Mouse (Mus musculus) megakaryocyte, embryonic 14.5 days (primary cell): ENCODE measurements around the gene Cyb561a3. TPM values are rescaled to one million over a fixed set of nuclear protein-coding genes. Genes with fewer than 3 reads are reported as not detected.

Experiments used
- H3K27me3 ChIP-seq: replicated peaks from 2 replicates; pipeline ENCODE3; 2012; ENCODE audit warnings: inconsistent platforms
- H3K36me3 ChIP-seq: replicated peaks from 2 replicates; pipeline ENCODE3; 2012; ENCODE audit warnings: low read length, inconsistent platforms, mixed read lengths
- H3K4me1 ChIP-seq: 2 replicates; pipeline ENCODE4 v1.6.1; 2012; ENCODE audit warnings: inconsistent platforms
- H3K4me3 ChIP-seq: replicated peaks from 2 replicates; pipeline ENCODE3; 2012; ENCODE audit warnings: moderate library complexity, mild to moderate bottlenecking, inconsistent platforms
- H3K9me3 ChIP-seq: 2 replicates; pipeline ENCODE4 v1.6.1; 2012; ENCODE audit warnings: inconsistent platforms
- FLI1 ChIP-seq: IDR thresholded peaks from 2 replicates; pipeline ENCODE4 v1.6.1; 2012; ENCODE audit warnings: low read length, inconsistent platforms, mixed read lengths
- GATA1 ChIP-seq: IDR thresholded peaks from 3 replicates; pipeline ENCODE4 v1.6.1; 2012; ENCODE audit warnings: mixed read lengths, low read length, inconsistent platforms, borderline replicate concordance
- polyA plus RNA-seq: library from polyadenylated mRNA; stranded (reverse); fragments of >175 nt; gene quantifications from 2 replicates; pipeline ENCODE4 v1.2.3, GENCODE M21; 2012; ENCODE audit warnings: low replicate concordance; ENCODE audit not compliant: insufficient read depth

Gene Cyb561a3
- polyA plus RNA-seq, 1 experiment, result 19.6 TPM

DNA sequence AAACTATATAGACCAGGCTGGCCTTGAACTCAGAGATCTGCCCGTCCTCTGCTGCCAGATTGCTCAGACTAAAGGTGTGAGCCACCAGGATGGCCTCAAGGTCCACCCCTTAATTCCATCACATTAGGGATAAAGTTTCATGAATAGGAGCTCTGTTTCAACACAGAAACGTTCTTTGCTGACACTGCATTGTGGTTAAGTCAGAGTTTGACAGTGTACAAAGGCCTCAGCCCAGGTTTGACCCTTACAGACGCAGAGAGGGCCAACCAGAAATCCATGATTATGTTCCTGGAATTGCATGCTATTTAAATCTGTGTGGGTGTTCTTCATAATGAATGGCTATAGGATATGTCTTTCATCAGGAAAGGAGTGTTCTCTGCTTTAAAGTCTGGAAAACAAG is 13.3 kb downstream of the Cyb561a3 start:
- peaks cover 89% of the 10 kb centered on the region for H3K36me3 ChIP-seq
- peaks cover 61% of the 10 kb centered on the region for H3K4me1 ChIP-seq

DNA sequence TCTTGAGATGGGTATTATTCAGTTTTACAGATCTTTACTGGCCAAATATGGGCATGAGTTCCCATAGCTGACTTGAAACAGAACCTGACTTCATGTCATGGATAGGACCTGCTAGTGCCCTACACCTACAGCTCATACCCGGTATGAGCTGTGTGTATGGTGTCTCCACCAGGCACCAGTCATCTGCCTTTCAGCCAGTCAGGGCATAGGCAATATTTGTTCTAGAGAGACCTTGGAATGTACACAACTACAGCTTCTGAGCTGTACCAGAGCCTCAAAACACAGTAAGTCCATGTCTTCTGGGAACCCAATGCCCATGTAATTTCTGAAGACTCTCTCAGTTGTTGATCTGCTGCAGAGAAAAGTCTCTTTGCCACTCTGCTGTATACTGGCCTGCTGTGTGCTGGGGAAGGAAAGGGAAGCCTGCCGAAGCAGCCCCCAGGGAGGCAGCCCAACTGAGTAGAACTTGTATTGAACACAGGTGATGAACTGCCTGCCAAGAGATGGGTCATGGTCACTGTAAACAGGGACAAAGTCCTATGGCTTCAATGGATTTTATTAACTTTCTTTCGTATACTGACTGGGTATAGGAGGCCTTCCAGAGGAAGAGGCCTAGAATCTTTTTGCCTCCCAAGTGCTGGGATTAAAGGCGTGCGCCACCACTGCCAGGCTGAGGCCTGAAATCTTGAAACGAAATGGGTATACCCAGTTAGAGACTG is 14.8 kb downstream of the Cyb561a3 start:
- no peaks in the 10 kb centered on the region for H3K27me3 ChIP-seq
- TF ChIP-seq FLI1, result no peak
- TF ChIP-seq GATA1, result no peak
- peaks cover 53% of the 10 kb centered on the region for H3K4me1 ChIP-seq
- peaks cover 95% of the 10 kb centered on the region for H3K36me3 ChIP-seq
- no peaks in the 10 kb centered on the region for H3K9me3 ChIP-seq
- H3K4me3 ChIP-seq, result no peak overlapping the region

More for the DNA sequence above, 13.3 kb downstream of the Cyb561a3 start:
- no peak overlapping the region for H3K4me3 ChIP-seq
- no peaks in the 10 kb centered on the region for H3K9me3 ChIP-seq
- H3K27me3 ChIP-seq, result no peaks in the 10 kb centered on the region
- TF ChIP-seq FLI1 (no peak), GATA1 (no peak)

DNA sequence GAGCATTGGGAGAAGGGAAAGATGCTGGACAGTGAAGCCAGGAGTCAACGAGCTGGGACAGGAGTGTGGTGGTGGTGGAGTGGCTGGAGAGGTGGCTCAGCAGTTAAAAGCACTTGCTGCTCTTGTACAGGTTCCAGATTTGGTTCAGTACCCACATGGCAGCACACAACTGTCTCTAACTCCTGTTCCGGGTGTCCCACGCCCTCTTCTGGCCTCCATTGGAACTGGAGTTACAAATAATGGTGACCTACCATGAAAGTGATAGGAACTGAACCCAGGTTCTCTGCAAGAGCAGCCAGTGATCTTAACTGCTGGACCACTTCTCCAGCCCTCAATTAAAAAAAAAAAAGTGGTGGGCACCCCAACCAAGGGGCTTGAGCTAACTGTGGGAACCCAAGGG is 21.2 kb downstream of the Cyb561a3 start:
- Histone ChIP-seq H3K4me1 (peaks cover 58% of the 10 kb centered on the region), H3K4me3 (no peak overlapping the region), H3K9me3 (no peaks in the 10 kb centered on the region), H3K27me3 (no peaks in the 10 kb centered on the region), H3K36me3 (peaks cover 80% of the 10 kb centered on the region)
- no peak for TF ChIP-seq FLI1
- TF ChIP-seq GATA1, result no peak

DNA sequence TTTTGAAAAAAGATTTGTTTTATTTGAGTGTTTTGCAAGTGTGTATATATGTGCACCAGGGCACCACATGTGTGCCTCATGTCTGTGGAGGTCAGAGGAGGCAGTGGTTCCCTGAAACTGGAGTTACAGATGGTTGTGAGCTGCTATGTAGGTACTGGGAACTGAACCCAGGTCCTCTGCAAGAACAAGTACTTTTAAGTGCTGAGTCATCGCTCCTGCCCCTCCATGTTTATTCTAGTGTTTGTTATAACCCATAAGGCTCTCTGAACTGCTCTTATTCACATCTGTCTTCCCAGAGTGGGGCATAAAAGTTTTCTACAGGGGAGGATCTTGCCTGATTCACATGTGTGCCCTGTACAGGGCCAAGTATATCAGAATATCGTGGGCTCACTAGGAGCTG is 22.7 kb downstream of the Cyb561a3 start:
- H3K9me3 ChIP-seq, result no peaks in the 10 kb centered on the region
- no peaks in the 10 kb centered on the region for H3K27me3 ChIP-seq
- no peak for TF ChIP-seq FLI1
- TF ChIP-seq GATA1, result no peak
- H3K4me1 ChIP-seq, result peaks cover 68% of the 10 kb centered on the region
- H3K36me3 ChIP-seq, result peaks cover 68% of the 10 kb centered on the region
- H3K4me3 ChIP-seq, result no peak overlapping the region

DNA sequence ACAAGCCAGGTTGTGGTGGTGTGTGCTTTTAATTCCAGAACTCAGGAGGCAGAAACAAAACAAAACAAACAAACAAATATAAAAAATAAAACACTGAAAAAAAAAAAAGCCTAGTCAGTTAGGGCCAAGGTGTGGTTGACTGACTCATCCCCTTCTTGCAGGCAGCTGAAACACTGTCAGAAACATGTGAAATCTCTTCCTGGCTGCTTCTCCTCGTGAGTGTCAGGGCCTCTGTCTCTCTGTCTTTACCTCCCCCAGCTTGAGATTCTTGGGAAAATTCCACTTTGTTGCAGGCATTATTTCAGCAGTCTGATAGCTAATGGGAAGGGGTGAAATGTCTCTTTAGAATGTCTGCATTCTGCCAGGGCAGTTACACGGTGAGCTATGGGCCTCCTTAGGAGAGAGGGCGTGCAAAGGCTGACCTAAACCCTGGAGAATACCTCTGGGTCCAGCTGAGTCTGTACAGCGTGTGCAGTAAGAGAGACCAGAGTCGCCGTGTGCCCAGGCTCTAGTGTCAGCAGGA is 25.3 kb downstream of the Cyb561a3 start:
- Histone ChIP-seq H3K27me3 (no peaks in the 10 kb centered on the region), H3K36me3 (peaks cover 50% of the 10 kb centered on the region), H3K4me1 (peaks cover 84% of the 10 kb centered on the region), H3K4me3 (peak overlapping the region; percentile 86), H3K9me3 (no peaks in the 10 kb centered on the region)
- no peak for TF ChIP-seq FLI1

DNA sequence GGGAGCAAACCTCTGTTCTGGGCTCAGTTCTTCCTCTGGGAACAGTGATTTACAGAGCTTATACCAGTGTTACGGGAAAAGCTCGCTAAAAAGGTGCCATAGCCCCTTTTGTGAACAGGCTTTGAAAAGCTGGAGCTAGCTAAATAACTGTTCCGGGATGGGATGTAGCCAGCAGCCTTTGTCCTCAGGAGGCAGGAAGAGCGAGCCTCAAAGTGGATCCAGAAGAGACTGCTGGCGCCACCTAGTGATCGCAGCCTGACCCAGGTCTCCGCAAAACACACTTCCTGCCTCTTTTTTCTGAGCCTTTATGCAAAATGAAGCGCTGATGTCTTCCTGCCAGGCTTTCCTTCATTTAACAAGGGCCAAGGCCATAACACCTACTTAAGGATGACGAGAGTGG is 25.8 kb downstream of the Cyb561a3 start:
- H3K4me1 ChIP-seq, result peaks cover 89% of the 10 kb centered on the region
- H3K4me3 ChIP-seq, result peak overlapping the region; percentile 86
- TF ChIP-seq GATA1 (no peak), FLI1 (no peak)
- peaks cover 50% of the 10 kb centered on the region for H3K36me3 ChIP-seq
- H3K9me3 ChIP-seq, result no peaks in the 10 kb centered on the region
- H3K27me3 ChIP-seq, result no peaks in the 10 kb centered on the region

DNA sequence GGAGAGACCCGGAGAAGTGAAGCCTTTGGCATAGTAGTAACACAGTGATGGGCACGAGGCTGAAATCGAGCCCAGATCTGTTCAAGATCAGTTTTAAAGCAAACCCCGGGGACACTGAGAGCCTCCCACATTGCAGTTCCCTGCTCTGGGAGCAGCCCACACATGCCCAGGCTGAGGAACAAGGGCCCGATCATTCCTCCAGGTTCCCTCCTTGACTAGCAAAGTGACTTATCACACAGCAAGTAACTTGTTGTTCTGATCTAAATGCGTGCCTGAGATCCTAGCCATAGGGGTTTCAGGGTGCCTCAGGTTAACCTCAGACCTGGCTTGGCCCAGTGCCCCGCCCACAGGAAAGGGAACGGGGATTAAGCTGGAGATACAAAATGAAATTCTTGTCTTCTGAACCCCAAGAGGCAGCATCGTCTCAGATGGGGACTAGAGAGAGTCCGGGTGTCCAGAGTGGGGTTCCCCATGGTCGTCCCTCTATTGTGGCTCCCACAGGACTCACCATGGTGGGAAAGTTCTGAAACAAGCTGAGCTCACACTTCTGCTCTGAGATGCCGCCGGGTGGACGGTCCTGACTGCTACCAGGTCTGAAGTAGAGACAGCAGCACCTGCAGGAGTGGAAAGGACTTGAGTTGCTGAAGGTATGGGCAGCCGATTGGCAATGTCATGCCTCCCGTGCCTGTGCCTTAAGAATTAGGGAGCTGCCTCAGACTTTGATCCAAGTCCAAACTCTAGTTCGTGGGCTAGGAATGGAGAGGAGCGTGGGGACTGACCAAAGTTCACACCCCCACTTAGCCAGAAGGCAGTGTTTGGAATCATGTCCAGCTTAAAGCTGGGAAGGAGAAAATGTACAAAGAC is 26.9 kb downstream of the Cyb561a3 start:
- H3K27me3 ChIP-seq, result no peaks in the 10 kb centered on the region
- H3K4me1 ChIP-seq, result peaks cover 83% of the 10 kb centered on the region
- H3K36me3 ChIP-seq, result peaks cover 50% of the 10 kb centered on the region
- H3K9me3 ChIP-seq, result no peaks in the 10 kb centered on the region
- H3K4me3 ChIP-seq, result peak overlapping the region; percentile 70
- no peak for TF ChIP-seq GATA1
- no peak for TF ChIP-seq FLI1

DNA sequence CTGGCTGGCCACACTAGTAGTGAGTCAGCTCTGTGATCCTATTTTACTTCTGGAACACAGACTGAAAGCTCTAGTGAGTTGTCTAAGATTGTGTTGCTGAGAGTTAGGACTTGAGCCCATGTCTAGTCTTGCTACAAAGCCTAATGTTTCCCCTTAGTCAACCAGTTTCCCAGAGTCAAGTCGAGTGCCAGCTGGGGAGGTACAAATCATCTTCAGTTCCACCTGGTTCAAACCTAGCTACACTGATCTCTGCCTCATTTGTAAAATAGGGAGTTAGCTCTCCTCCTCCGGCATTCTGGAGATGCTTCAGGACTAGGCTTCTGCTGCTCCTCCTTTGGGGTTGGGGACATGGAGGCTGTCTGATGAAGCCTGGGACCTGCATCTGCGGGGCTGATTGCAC is 27.6 kb downstream of the Cyb561a3 start:
- no peaks in the 10 kb centered on the region for H3K9me3 ChIP-seq
- TF ChIP-seq GATA1 (no peak), FLI1 (no peak)
- H3K4me3 ChIP-seq, result peak overlapping the region; percentile 97
- H3K36me3 ChIP-seq, result peaks cover 50% of the 10 kb centered on the region
- peaks cover 80% of the 10 kb centered on the region for H3K4me1 ChIP-seq
- H3K27me3 ChIP-seq, result no peaks in the 10 kb centered on the region

DNA sequence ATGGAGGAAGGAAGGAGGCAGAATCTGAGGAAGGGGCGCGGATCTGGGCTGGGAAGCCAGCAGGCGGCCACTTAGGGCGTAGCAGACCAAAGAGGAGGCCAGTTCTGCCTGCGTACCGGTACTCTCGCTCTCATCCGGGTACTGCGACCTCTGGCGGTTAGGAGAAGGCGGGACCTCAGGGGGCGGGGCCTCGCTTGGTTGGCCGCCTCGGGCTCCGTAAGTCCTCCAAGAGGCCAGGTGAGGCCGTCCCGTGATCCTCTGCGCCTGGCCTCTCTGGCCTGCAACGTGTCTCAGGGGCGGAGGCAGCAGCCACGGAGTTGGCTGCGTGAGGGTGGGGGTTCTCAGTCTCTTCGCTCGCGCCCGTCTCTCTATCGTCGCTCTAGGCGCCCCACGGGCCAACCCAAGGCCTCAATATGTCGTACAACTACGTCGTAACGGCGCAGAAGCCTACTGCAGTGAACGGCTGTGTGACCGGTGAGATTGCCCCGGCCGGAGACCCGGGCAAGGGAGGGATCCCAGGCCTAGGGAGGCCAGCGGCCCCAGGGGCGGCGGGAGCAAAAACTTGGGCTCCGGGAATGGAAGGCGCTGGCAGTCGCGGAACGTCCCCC is 28.4 kb downstream of the Cyb561a3 start, which contains the start of the genes Ddb1 and Tkfc:
Gene Ddb1 (plus strand): TSS at position 35 of the 608 bp plus-strand sequence.
Gene Tkfc (minus strand): TSS at position 362 of the 608 bp plus-strand sequence.
- H3K27me3 ChIP-seq, result no peaks in the 10 kb centered on the region
- peaks cover 75% of the 10 kb centered on the region for H3K4me1 ChIP-seq
- peak within 1 kb of the TSS; percentile 97 for H3K4me3 ChIP-seq

More for the DNA sequence above, 28.4 kb downstream of the Cyb561a3 start, which contains the start of the genes Ddb1 and Tkfc:
- no peaks in the 10 kb centered on the region for H3K9me3 ChIP-seq
- no peak for TF ChIP-seq FLI1
- TF ChIP-seq GATA1, result no peak
- H3K36me3 ChIP-seq, result peaks cover 50% of the 10 kb centered on the region
